In the genomic region with DNA sequence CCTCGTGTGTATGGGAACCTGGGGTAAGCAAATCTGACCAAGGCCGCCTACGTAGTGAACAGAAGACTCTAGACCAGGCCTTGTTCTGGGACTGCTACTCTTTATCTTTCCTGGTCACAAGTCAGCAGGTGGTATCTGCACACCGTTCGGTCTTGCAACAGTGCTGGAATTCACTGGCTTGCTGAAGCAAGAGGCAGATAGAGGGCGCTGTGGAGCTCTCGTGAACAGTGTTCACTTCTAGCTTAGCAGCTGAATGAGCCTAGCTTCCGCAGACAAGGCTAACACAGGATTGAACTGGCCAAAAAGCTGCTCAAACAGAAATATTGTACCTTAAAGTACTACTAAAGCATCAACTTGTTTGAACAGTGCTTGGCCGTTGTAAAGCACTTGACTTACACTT, we compare ENCODE assay signal across 9 mouse cellular contexts.
A peak's percentile ranks its signal among the peaks of the same experiment; 100 is the strongest.
DNase-seq lines count a peak whose midpoint lies in the region; ATAC-seq lines count a peak whose summit lies in the region.
"Had no signal": no experiment of that assay in that cellular context is flagged by ENCODE, and none has a peak within 500 bp of the region (broad histone marks: within the 10 kb centered on the region; RNA-seq: fewer than 3 reads in every experiment).

No protein-coding gene starts in this region.

- WGBS in embryonic facial prominence, embryonic 14.5 days = 37% methylated on average over 9 of the region's 9 CpGs
- 38% methylated on average over 9 of the region's 9 CpGs for WGBS in heart, embryonic 15.5 days

- peak; percentile 33 for DNase-seq in CD4-positive helper T cell, adult 2 months (ENCODE audit: low read depth, low spot score)
- peak; percentile 87 for DNase-seq in adrenal gland, postnatal 25 days
- DNase-seq in embryonic facial prominence, embryonic 14.5 days (ENCODE audit: low spot score) = peak; percentile 93
- peak; percentile 89 to 95 for DNase-seq in kidney, postnatal 36 days
- DNase-seq in lung, adult 18-20 months = peak; percentile 74 to 79
- DNase-seq in ovary, postnatal 14 days (ENCODE audit: low spot score) = peak; percentile 74
- DNase-seq in thymus, postnatal 10 days (ENCODE audit: low spot score in 2 of 2) = peak; percentile 75 to 90

- H3K4me3 ChIP-seq in embryonic facial prominence, embryonic 14.5 days (ENCODE audit: low read depth, low read length) = no peak overlapping the region
- no peak overlapping the region for H3K4me3 ChIP-seq in heart, embryonic 15.5 days
- H3K4me3 ChIP-seq: erythroblast, embryonic 14.5 days had no signal

- ATAC-seq in embryonic facial prominence, embryonic 14.5 days (ENCODE audit: low read depth) = peak; percentile 78
- 0 out of 2 replicates have a peak, but pooled peaks have one; percentile 41 for ATAC-seq in heart, embryonic 15.5 days (replicated peaks; ENCODE audit: insufficient number of reproducible peaks, insufficient read depth, low FRiP score, low read depth)

- no peak overlapping the region for H3K9ac ChIP-seq in embryonic facial prominence, embryonic 14.5 days (ENCODE audit: low read depth, low read length)
- no peak overlapping the region for H3K9ac ChIP-seq in heart, embryonic 15.5 days

- H3K4me2 ChIP-seq in embryonic facial prominence, embryonic 14.5 days (ENCODE audit: low read depth, low read length) = no peak overlapping the region
- no peak overlapping the region for H3K4me2 ChIP-seq in heart, embryonic 15.5 days

- H3K27me3 ChIP-seq in embryonic facial prominence, embryonic 14.5 days (replicated peaks; ENCODE audit: control insufficient read depth, insufficient read depth, low read length) = no peaks in the 10 kb centered on the region
- H3K27me3 ChIP-seq in heart, embryonic 15.5 days = no peaks in the 10 kb centered on the region

- no peaks in the 10 kb centered on the region for H3K36me3 ChIP-seq in embryonic facial prominence, embryonic 14.5 days (ENCODE audit: control insufficient read depth, insufficient read depth, low read length)
- H3K36me3 ChIP-seq in heart, embryonic 15.5 days = no peaks in the 10 kb centered on the region

- H3K27ac ChIP-seq in embryonic facial prominence, embryonic 14.5 days (replicated peaks; ENCODE audit: low read depth, low read length) = no peak overlapping the region
- no peak overlapping the region for H3K27ac ChIP-seq in heart, embryonic 15.5 days

- peaks cover 4% of the 10 kb centered on the region; the same call in 1 of the 2 replicates for H3K4me1 ChIP-seq in embryonic facial prominence, embryonic 14.5 days (ENCODE audit: control insufficient read depth, insufficient read depth, low read length)
- peaks cover 21% of the 10 kb centered on the region for H3K4me1 ChIP-seq in heart, embryonic 15.5 days (replicated peaks)

- H3K9me3 ChIP-seq in embryonic facial prominence, embryonic 14.5 days (ENCODE audit: control insufficient read depth, low read length) = no peaks in the 10 kb centered on the region
- H3K9me3 ChIP-seq in heart, embryonic 15.5 days (replicated peaks) = no peaks in the 10 kb centered on the region

Comparison
In these comparisons a context has a peak if more than half of its experiments do, and no peak if none do; other contexts are left out.
1. DNase-seq: peak in every context shown above with its lines; median percentile 93 in embryonic facial prominence, embryonic 14.5 days; 92 in kidney, postnatal 36 days; 87 in adrenal gland, postnatal 25 days; 82 in thymus, postnatal 10 days; 76 in lung, adult 18-20 months; 74 in ovary, postnatal 14 days; 33 in CD4-positive helper T cell, adult 2 months.